Mouse (Mus musculus): ENCODE measurements around the gene Zfp367.

- TF ChIP-seq CTCF (IDR thresholded peaks at IDR 0.05; ENCODE audit: low read depth, low read length) (no peak), POLR2A (IDR thresholded peaks at IDR 0.05; ENCODE audit: borderline replicate concordance, low read depth, low read length) (no peak)
Measured at GRCm38 (mm10) chr13:64185176-64185575, 32.2 kb upstream of the Zfp367 start.
